Mouse (Mus musculus) CH12.LX (cell line): ENCODE data around the gene Phgr1. TPM values are rescaled to one million over a fixed set of nuclear protein-coding genes. Genes with fewer than 3 reads are reported as not detected.
A peak's percentile ranks its signal among the peaks of the same experiment; 100 is the strongest.

ENCODE experiments used
- DNase-seq: peaks from one replicate; pipeline ENCODE4 v3.0.0-alpha.2; 2013; ENCODE audit errors: extremely low read depth
- H3K27ac ChIP-seq: 2 replicates; pipeline ENCODE4 v1.5.1; 2012; ENCODE audit warnings: low read depth, mild to moderate bottlenecking, control low read depth, moderate library complexity; ENCODE audit not compliant: insufficient read depth
- H3K27me3 ChIP-seq: replicated peaks from 2 replicates; pipeline ENCODE3; 2012; ENCODE audit warnings: inconsistent platforms
- H3K36me3 ChIP-seq, 2 experiments: replicated peaks in 1 of 2; 2 replicates each; pipeline versions ENCODE3 to v1.6.1; 2012; ENCODE audit warnings: inconsistent platforms in 1 of 2, low read length in 1 of 2, mild to moderate bottlenecking in 1 of 2, mixed read lengths in 1 of 2, moderate library complexity in 1 of 2; ENCODE audit not compliant: control insufficient read depth in 1 of 2, insufficient read depth in 1 of 2
- H3K4me1 ChIP-seq, 2 experiments: 2 replicates each; pipeline ENCODE4 v1.6.1; 2012; ENCODE audit warnings: inconsistent platforms in 1 of 2, moderate library complexity in 1 of 2; ENCODE audit not compliant: insufficient read depth in 2 of 2, control insufficient read depth in 1 of 2
- H3K4me2 ChIP-seq: 2 replicates; pipeline ENCODE4 v1.6.1; 2012; ENCODE audit warnings: low read depth, mild to moderate bottlenecking, control low read depth; ENCODE audit not compliant: poor library complexity, insufficient read depth, severe bottlenecking
- H3K4me3 ChIP-seq, 3 experiments: fragments of 150-350 bp in 1 of 3; sonication (generic) in 1 of 3; replicated peaks in 1 of 3; 2 replicates each; pipeline versions ENCODE3 to v1.5.1; 2011 to 2012; ENCODE audit warnings: low read depth in 2 of 3, low read length in 2 of 3, mild to moderate bottlenecking in 2 of 3, moderate library complexity in 2 of 3, control low read depth in 1 of 3, improper control_type of control experiment in 1 of 3, inconsistent platforms in 1 of 3, mixed read lengths in 1 of 3; ENCODE audit not compliant: poor library complexity in 1 of 3
- H3K79me2 ChIP-seq: replicated peaks from 2 replicates; pipeline ENCODE4 v1.6.1; 2012; ENCODE audit warnings: mild to moderate bottlenecking, moderate library complexity; ENCODE audit not compliant: control insufficient read depth, poor library complexity, insufficient read depth, severe bottlenecking; ENCODE audit errors: extremely low read depth
- H3K9ac ChIP-seq: 2 replicates; pipeline ENCODE4 v1.6.1; 2012; ENCODE audit warnings: low read depth, mild to moderate bottlenecking, control low read depth, moderate library complexity; ENCODE audit not compliant: insufficient read depth
- H3K9me3 ChIP-seq: replicated peaks from 2 replicates; pipeline ENCODE3; 2012; ENCODE audit warnings: low read length, inconsistent platforms, mixed read lengths
- BHLHE40 ChIP-seq: IDR thresholded peaks from 2 replicates; pipeline ENCODE4 v1.6.1; 2011; ENCODE audit warnings: mild to moderate bottlenecking, low read depth, low read length, improper control_type of control experiment
- CHD1 ChIP-seq: IDR thresholded peaks from 2 replicates; pipeline ENCODE4 v1.6.1; 2012; ENCODE audit warnings: low read depth, low read length, improper control_type of control experiment, inconsistent platforms
- CTCF ChIP-seq, 2 experiments: IDR thresholded peaks in 1 of 2; conservative IDR thresholded peaks in 1 of 2; 2 replicates each; pipeline ENCODE4 v1.5.1; 2011 to 2012; ENCODE audit warnings: low read depth in 2 of 2, low read length in 2 of 2, improper control_type of control experiment in 1 of 2, inconsistent platforms in 1 of 2, mild to moderate bottlenecking in 1 of 2, moderate library complexity in 1 of 2
- E2F4 ChIP-seq: IDR thresholded peaks from 2 replicates; pipeline ENCODE4 v1.6.1; 2011; ENCODE audit warnings: low read depth, low read length, improper control_type of control experiment; ENCODE audit not compliant: insufficient replicate concordance
- ELF1 ChIP-seq: IDR thresholded peaks from 2 replicates; pipeline ENCODE4 v1.6.1; 2014; ENCODE audit warnings: low read depth, mild to moderate bottlenecking, inconsistent platforms, low read length, improper control_type of control experiment
- ETS1 ChIP-seq: conservative IDR thresholded peaks from 2 replicates; pipeline ENCODE4 v1.6.1; 2012; ENCODE audit warnings: low read depth, mild to moderate bottlenecking, inconsistent platforms, low read length, improper control_type of control experiment, moderate library complexity
- GABPA ChIP-seq: IDR thresholded peaks from 2 replicates; pipeline ENCODE4 v1.6.1; 2012; ENCODE audit warnings: low read depth, low read length, improper control_type of control experiment, inconsistent platforms; ENCODE audit not compliant: insufficient replicate concordance
- JUN ChIP-seq: IDR thresholded peaks from 2 replicates; pipeline ENCODE4 v1.6.1; 2011; ENCODE audit warnings: low read depth, mild to moderate bottlenecking, low read length, improper control_type of control experiment, moderate library complexity; ENCODE audit not compliant: insufficient read depth
- KAT2A ChIP-seq: IDR thresholded peaks from 2 replicates; pipeline ENCODE4 v1.6.1; 2012; ENCODE audit warnings: low read length, improper control_type of control experiment, inconsistent platforms; ENCODE audit not compliant: insufficient replicate concordance
- MYC ChIP-seq: IDR thresholded peaks from 2 replicates; pipeline ENCODE4 v1.6.1; 2011; ENCODE audit warnings: low read depth, mild to moderate bottlenecking, improper control_type of control experiment, low read length
- NELFE ChIP-seq: IDR thresholded peaks from 2 replicates; pipeline ENCODE4 v1.6.1; 2011; ENCODE audit warnings: low read depth, low read length, improper control_type of control experiment
- NRF1 ChIP-seq: IDR thresholded peaks from 2 replicates; pipeline ENCODE4 v1.6.1; 2014; ENCODE audit warnings: low read depth, mild to moderate bottlenecking, inconsistent platforms, low read length, improper control_type of control experiment, moderate library complexity
- RAD21 ChIP-seq: IDR thresholded peaks from 2 replicates; pipeline ENCODE4 v1.6.1; 2011; ENCODE audit warnings: low read depth, mild to moderate bottlenecking, low read length, improper control_type of control experiment, moderate library complexity
- SMC3 ChIP-seq: IDR thresholded peaks from 2 replicates; pipeline ENCODE4 v1.6.1; 2011; ENCODE audit warnings: low read depth, low read length, improper control_type of control experiment
- TCF12 ChIP-seq: IDR thresholded peaks from 2 replicates; pipeline ENCODE4 v1.6.1; 2014; ENCODE audit warnings: low read depth, mild to moderate bottlenecking, inconsistent platforms, low read length, improper control_type of control experiment
- USF1 ChIP-seq: IDR thresholded peaks from 2 replicates; pipeline ENCODE4 v1.6.1; 2014; ENCODE audit warnings: low read depth, mild to moderate bottlenecking, inconsistent platforms, low read length, improper control_type of control experiment
- ZKSCAN1 ChIP-seq: IDR thresholded peaks from 2 replicates; pipeline ENCODE4 v1.6.1; 2012; ENCODE audit warnings: low read depth, inconsistent platforms, low read length, improper control_type of control experiment, borderline replicate concordance
- ZNF384 ChIP-seq: IDR thresholded peaks from 2 replicates; pipeline ENCODE4 v1.6.1; 2012; ENCODE audit warnings: low read depth, low read length, improper control_type of control experiment, inconsistent platforms
- dilution Hi-C: fragments of 300-500 bp; cut with MboI; formaldehyde crosslinking; loops from 2 replicates; pipeline ENCODE4 v1.14.3; 2020; ENCODE audit warnings: low sequenced_read_pairs; ENCODE audit not compliant: extremely low pct_unique_long_range_greater_than_20kb, extremely low pct_ligation_motif_present
- in situ Hi-C: fragments of 300-500 bp; cut with MboI; formaldehyde crosslinking; loops from 3 replicates; pipeline ENCODE4 v1.14.3; 2019; ENCODE audit warnings: low sequenced_read_pairs, low pct_ligation_motif_present, low pct_unique_long_range_greater_than_20kb, mixed read lengths
- polyA plus RNA-seq: library from polyadenylated mRNA; unstranded; fragments of >175 nt; gene quantifications from 2 replicates; pipeline ENCODE4 v1.2.1, GENCODE M21; 2012; ENCODE audit warnings: low read depth; ENCODE audit not compliant: insufficient read length
- total RNA-seq, 2 experiments: library from RNA; depleted of rRNA; stranded (reverse); fragments of 300-350 nt in 1 of 2; fragments of >200 nt in 1 of 2; gene quantifications; 2 replicates each; pipeline ENCODE4 v1.2.3; 2012 to 2014

Gene Phgr1
- total and polyA plus RNA-seq, 3 experiments: not detected

DNA sequence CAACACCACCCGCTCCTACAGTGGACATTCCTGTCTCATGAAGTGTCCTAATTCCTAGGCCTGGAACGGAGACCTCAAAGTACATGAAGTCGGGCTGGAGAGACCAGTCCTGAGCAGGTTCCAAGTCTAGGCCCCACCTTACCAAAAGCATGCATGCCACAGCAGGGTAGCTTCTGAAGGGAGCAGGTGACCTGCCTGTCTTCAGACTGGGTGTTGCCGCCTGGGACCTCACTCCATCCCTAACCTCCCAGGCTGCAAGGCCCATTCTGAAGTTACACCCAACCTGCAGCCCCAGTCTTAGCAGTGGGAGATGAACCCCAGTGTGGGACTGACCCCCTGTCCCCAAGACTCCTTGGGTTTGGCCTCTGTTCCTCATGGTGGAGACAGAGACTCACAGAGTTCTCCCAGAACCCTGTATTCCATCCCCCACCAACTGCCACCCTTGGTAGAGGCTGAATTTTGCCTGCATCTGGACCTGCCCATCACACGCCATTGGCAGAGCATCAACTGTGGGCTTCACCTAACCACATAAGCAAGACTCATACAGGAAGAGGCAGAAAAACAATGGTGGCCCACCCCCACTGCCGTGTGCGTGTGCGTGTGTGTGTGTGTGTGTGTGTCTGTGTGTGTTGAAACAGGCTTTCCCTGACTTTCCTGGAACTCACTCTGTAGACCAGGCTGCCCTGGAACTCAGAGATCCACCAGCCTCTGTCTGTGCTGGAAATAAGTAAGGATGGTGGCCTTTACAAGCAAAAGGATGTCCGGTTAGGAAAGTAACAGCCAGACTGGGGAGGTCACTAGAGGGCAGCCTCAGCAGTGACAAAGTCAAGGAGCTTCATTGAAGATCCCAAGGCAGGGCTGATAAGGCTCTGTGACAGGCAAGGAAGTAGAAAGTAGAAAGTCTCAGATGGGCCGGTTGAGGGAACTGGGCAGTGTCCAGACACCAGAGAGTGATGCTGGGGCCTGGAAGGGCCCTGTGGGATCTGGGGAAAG, 6.2 kb upstream of the Phgr1 start:
- Histone ChIP-seq H3K27ac (no peak overlapping the region), H3K4me1 (peaks cover 6 to 29% of the 10 kb centered on the region in 2 experiments), H3K9me3 (peaks cover 2% of the 10 kb centered on the region), H3K4me2 (no peak overlapping the region), H3K27me3 (peaks cover under 1% of the 10 kb centered on the region), H3K9ac (no peak overlapping the region), H3K4me3 (no peak overlapping the region), H3K36me3 (no peaks in the 10 kb centered on the region), H3K79me2 (no peaks in the 10 kb centered on the region)
- DNase-seq: peak; percentile 32
- TF ChIP-seq NRF1 (no peak), RAD21 (peak; percentile 72), ZNF384 (no peak), SMC3 (peak; percentile 76), CTCF (conservative IDR thresholded peaks at IDR 0.05 in 1 of 2, IDR thresholded peaks at IDR 0.05 in 1 of 2; ENCODE audit: low read depth in 2 of 2, low read length in 2 of 2) (peak in 1 of 2 experiments; percentile 73; a peak in 2 of 4 replicates)
- dilution Hi-C loops: no loop called here
- in situ Hi-C loops: loop anchor here (5.0 to 25.0 kb wide), 3 partner anchors 116 to 421 kb away; no protein-coding TSS in a partner anchor

DNA sequence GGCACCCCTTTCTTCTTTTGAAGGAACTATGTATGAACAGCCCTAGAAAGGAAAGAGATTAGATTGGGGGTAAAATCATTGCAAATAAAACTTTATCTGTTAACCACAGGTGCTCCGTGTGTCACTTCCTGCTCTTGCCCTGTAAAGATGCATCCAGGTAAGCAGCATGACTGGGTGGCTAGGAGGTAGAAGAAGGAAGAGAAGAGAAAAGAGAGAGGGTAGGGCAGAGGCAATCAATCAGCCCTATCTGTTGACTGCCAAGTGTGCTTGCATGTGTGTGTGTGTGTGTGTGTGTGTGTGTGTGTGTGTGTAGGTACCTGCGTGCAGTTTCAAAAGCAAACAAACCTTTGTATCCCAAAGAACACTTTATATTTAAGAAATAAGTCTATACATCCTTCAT, 2.0 kb downstream of the Phgr1 start:
- in situ Hi-C loops (loop anchor here (25.0 kb wide), 1 partner anchor 413 kb away; no protein-coding TSS in a partner anchor), dilution Hi-C loops (no loop called here)

More for the DNA sequence above, 2.0 kb downstream of the Phgr1 start:
- H3K9me3 ChIP-seq: peaks cover 2% of the 10 kb centered on the region
- no peaks in the 10 kb centered on the region for H3K36me3 ChIP-seq
- H3K4me3 ChIP-seq: no peak overlapping the region
- H3K4me2 ChIP-seq: no peak overlapping the region
- TF ChIP-seq ETS1 (no peak), GABPA (no peak), E2F4 (no peak), JUN (no peak), NELFE (no peak), RAD21 (no peak), ZKSCAN1 (no peak), TCF12 (no peak), ZNF384 (no peak), MYC (no peak), KAT2A (no peak), USF1 (no peak), CHD1 (no peak), ELF1 (no peak), BHLHE40 (no peak)
- no peak overlapping the region for H3K9ac ChIP-seq
- no peak overlapping the region for H3K27ac ChIP-seq
- no peaks in the 10 kb centered on the region for H3K79me2 ChIP-seq
- peaks cover 43% of the 10 kb centered on the region for H3K27me3 ChIP-seq
- DNase-seq: no peak
- peaks cover 0 to 7% of the 10 kb centered on the region in 2 experiments; a peak in 2 of 4 replicates for H3K4me1 ChIP-seq
